Comparison of ENCODE assay signal across 8 mouse cellular contexts in the genomic region with DNA sequence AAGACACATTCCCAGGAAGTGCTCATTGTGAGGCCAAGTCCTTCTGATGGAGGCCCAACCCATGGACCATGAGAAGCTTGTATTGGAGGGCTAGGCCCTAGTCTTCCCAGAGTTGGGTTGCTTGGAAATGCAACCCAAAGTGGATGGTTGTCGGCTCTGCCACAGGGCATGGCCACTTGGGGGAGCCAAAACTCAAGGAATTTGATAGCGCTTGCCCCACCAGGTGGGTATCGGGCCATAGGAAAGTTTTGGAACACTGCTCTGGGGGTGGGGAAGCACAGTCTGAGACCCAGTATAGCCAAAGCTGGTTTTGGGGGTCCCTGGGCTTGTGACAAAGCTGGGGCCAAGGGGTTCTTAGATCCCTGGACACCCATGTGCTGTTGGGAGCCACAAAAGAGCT. TPM values are rescaled to one million over a fixed set of nuclear protein-coding genes. Genes with fewer than 3 reads are reported as not detected.
A peak's percentile ranks its signal among the peaks of the same experiment; 100 is the strongest.
DNase-seq lines count a peak whose midpoint lies in the region; ATAC-seq and TF ChIP-seq lines count a peak whose summit lies in the region.

No protein-coding gene starts in this region.

- no peak overlapping the region for H3K9ac ChIP-seq in forebrain, embryonic 11.5 days (ENCODE audit: low read length)
- no peak overlapping the region for H3K9ac ChIP-seq in forebrain, embryonic 15.5 days (replicated peaks)
- H3K9ac ChIP-seq in kidney, embryonic 14.5 days (ENCODE audit: low read depth, low read length): no peak overlapping the region

- TF ChIP-seq CTCF in brain, embryonic 14.5 days (IDR thresholded peaks at IDR 0.05; ENCODE audit: borderline replicate concordance, extremely low read depth, insufficient read depth, insufficient read length): peak; percentile 60; the same call in 1 of the 2 replicates

- H3K4me3 ChIP-seq in forebrain, embryonic 11.5 days (ENCODE audit: low read depth, low read length): no peak overlapping the region
- no peak overlapping the region for H3K4me3 ChIP-seq in forebrain, embryonic 15.5 days
- H3K4me3 ChIP-seq in kidney, embryonic 14.5 days (ENCODE audit: low read length): no peak overlapping the region

- no peak for TF ChIP-seq POLR2A in brain, embryonic 14.5 days (IDR thresholded peaks at IDR 0.05; ENCODE audit: borderline replicate concordance, extremely low read depth, insufficient read depth, insufficient read length, poor library complexity, severe bottlenecking)

- no peak overlapping the region for H3K27ac ChIP-seq in forebrain, embryonic 11.5 days (ENCODE audit: low read depth, low read length)
- no peak overlapping the region for H3K27ac ChIP-seq in forebrain, embryonic 15.5 days (replicated peaks)
- no peak overlapping the region for H3K27ac ChIP-seq in kidney, embryonic 14.5 days (ENCODE audit: low read depth, low read length)

- H3K4me2 ChIP-seq in forebrain, embryonic 11.5 days (ENCODE audit: low read depth, low read length, severe bottlenecking): no peak overlapping the region
- H3K4me2 ChIP-seq in forebrain, embryonic 15.5 days (replicated peaks): no peak overlapping the region
- no peak overlapping the region for H3K4me2 ChIP-seq in kidney, embryonic 14.5 days (replicated peaks; ENCODE audit: low read depth, low read length)

- H3K4me1 ChIP-seq in forebrain, embryonic 11.5 days (replicated peaks; ENCODE audit: control insufficient read depth, insufficient read depth, low read length): no peaks in the 10 kb centered on the region
- H3K4me1 ChIP-seq in forebrain, embryonic 15.5 days: no peaks in the 10 kb centered on the region
- no peaks in the 10 kb centered on the region for H3K4me1 ChIP-seq in kidney, embryonic 14.5 days (ENCODE audit: control insufficient read depth, insufficient read depth, low read length)

- DNase-seq in forebrain, embryonic 11.5 days (ENCODE audit: low spot score): no peak
- peak; percentile 25 for DNase-seq in ovary, postnatal 36 days (ENCODE audit: low spot score)
- DNase-seq in ovary, adult 18-20 months (ENCODE audit: low spot score): no peak
- DNase-seq in brain, embryonic 14.5 days (ENCODE audit: low read depth): peak; percentile 2
- peak; percentile 57 for DNase-seq in naive thymus-derived CD4-positive, alpha-beta T cell, adult 2 months (ENCODE audit: low read depth)
- DNase-seq in gastrocnemius, adult 8-10 months (ENCODE audit: low spot score in 2 of 2): no peak

- ATAC-seq in forebrain, embryonic 11.5 days (replicated peaks; ENCODE audit: low FRiP score): 0 out of 2 replicates have a peak, but pooled peaks have one; percentile 15
- ATAC-seq in forebrain, embryonic 15.5 days (replicated peaks): no peak
- peak; percentile 57; the same call in 1 of the 2 replicates for ATAC-seq in kidney, embryonic 14.5 days (ENCODE audit: low FRiP score, low TSS enrichment)

- no peaks in the 10 kb centered on the region for H3K27me3 ChIP-seq in forebrain, embryonic 11.5 days (ENCODE audit: control insufficient read depth, insufficient read depth, low read length)
- H3K27me3 ChIP-seq in forebrain, embryonic 15.5 days: no peaks in the 10 kb centered on the region
- H3K27me3 ChIP-seq in kidney, embryonic 14.5 days (ENCODE audit: control insufficient read depth, insufficient read depth, low read length): no peaks in the 10 kb centered on the region

- no peaks in the 10 kb centered on the region for H3K36me3 ChIP-seq in forebrain, embryonic 11.5 days (ENCODE audit: control insufficient read depth, insufficient read depth, low read length)
- H3K36me3 ChIP-seq in forebrain, embryonic 15.5 days: no peaks in the 10 kb centered on the region
- H3K36me3 ChIP-seq in kidney, embryonic 14.5 days (ENCODE audit: control insufficient read depth, insufficient read depth, low read length): no peaks in the 10 kb centered on the region

- peaks cover 3% of the 10 kb centered on the region; the same call in 1 of the 2 replicates for H3K9me3 ChIP-seq in forebrain, embryonic 11.5 days (ENCODE audit: control insufficient read depth, low read length)
- H3K9me3 ChIP-seq in forebrain, embryonic 15.5 days: no peaks in the 10 kb centered on the region; the same call in 1 of the 2 replicates
- H3K9me3 ChIP-seq in kidney, embryonic 14.5 days (ENCODE audit: control insufficient read depth, low read length): no peaks in the 10 kb centered on the region

- WGBS in forebrain, embryonic 11.5 days: 32% methylated on average over 3 of the region's 3 CpGs
- WGBS in forebrain, embryonic 15.5 days: 26% methylated on average over 3 of the region's 3 CpGs
- WGBS in kidney, embryonic 14.5 days: 15% methylated on average over 3 of the region's 3 CpGs

RNA-seq across cellular contexts. Expression of gene Crlf2, which starts 42.3 kb away (rescaled TPM):
- polyA plus RNA-seq in forebrain, embryonic 11.5 days (2014; fragmentation: Nextera tagmentation; extraction: Ambion mirVana): 3.3 and 4.4 TPM in 2 replicates
- polyA plus RNA-seq in forebrain, embryonic 15.5 days (2015; fragmentation: Nextera tagmentation; extraction: Ambion mirVana): 10.5 and 11.3 TPM in 2 replicates
- polyA plus RNA-seq in brain, embryonic 14.5 days (2012; rRNA removed): 26.7 and 27.1 TPM in 2 replicates
- 11.0 and 11.4 TPM in 2 replicates for polyA plus RNA-seq in kidney, embryonic 14.5 days (2014; fragmentation: Nextera tagmentation; extraction: Ambion mirVana)
- total RNA-seq in gastrocnemius, adult 8-10 months (2022): 1 to 10 TPM; 1.9 to 2.6 (median 2.3) TPM

Comparison
In these comparisons a context has a peak if more than half of its experiments do, and no peak if none do; other contexts are left out.
1. DNase-seq: peak in ovary, postnatal 36 days (single experiment), brain, embryonic 14.5 days (single experiment) and naive thymus-derived CD4-positive, alpha-beta T cell, adult 2 months (single experiment); none in forebrain, embryonic 11.5 days (single experiment), ovary, adult 18-20 months (single experiment) and gastrocnemius, adult 8-10 months (0 of 2).